Mouse (Mus musculus): ENCODE results near the gene Slc24a3. TPM values are rescaled to one million over a fixed set of nuclear protein-coding genes. Genes with fewer than 3 reads are reported as not detected.

Slc24a3 gene
- polyA plus RNA-seq, 1 experiment, result 66.1 TPM

- peaks cover 10% of the 10 kb centered on the region for H3K36me3 ChIP-seq (replicated peaks; ENCODE audit: low read length)
- H3K27me3 ChIP-seq (replicated peaks), result no peaks in the 10 kb centered on the region
- H3K4me3 ChIP-seq (replicated peaks), result no peak overlapping the region
- no peaks in the 10 kb centered on the region for H3K9me3 ChIP-seq
- TF ChIP-seq GATA1 (IDR thresholded peaks at IDR 0.05; ENCODE audit: borderline replicate concordance, low read length), result no peak
- TF ChIP-seq FLI1 (IDR thresholded peaks at IDR 0.05; ENCODE audit: low read length), result no peak
- H3K4me1 ChIP-seq, result peaks cover 23% of the 10 kb centered on the region
Measured at GRCm38 (mm10) chr2:145333466-145333865, 165.9 kb downstream of the Slc24a3 start.

- no peak for TF ChIP-seq FLI1 (IDR thresholded peaks at IDR 0.05; ENCODE audit: low read length)
- TF ChIP-seq GATA1 (IDR thresholded peaks at IDR 0.05; ENCODE audit: borderline replicate concordance, low read length), result no peak
- Histone ChIP-seq H3K4me3 (replicated peaks) (no peak overlapping the region), H3K27me3 (replicated peaks) (no peaks in the 10 kb centered on the region), H3K4me1 (peaks cover 5% of the 10 kb centered on the region; the same call in 1 of the 2 replicates), H3K36me3 (replicated peaks; ENCODE audit: low read length) (peaks cover 2% of the 10 kb centered on the region), H3K9me3 (no peaks in the 10 kb centered on the region)
Measured at GRCm38 (mm10) chr2:145336406-145336805, 168.9 kb downstream of the Slc24a3 start.

- Histone ChIP-seq H3K27me3 (replicated peaks) (no peaks in the 10 kb centered on the region), H3K4me1 (peaks cover 20% of the 10 kb centered on the region), H3K9me3 (no peaks in the 10 kb centered on the region), H3K4me3 (replicated peaks) (no peak overlapping the region), H3K36me3 (replicated peaks; ENCODE audit: low read length) (peaks cover 9% of the 10 kb centered on the region)
- TF ChIP-seq FLI1 (IDR thresholded peaks at IDR 0.05; ENCODE audit: low read length), result no peak
- TF ChIP-seq GATA1 (IDR thresholded peaks at IDR 0.05; ENCODE audit: borderline replicate concordance, low read length), result no peak
Measured at GRCm38 (mm10) chr2:145340816-145341215, 173.3 kb downstream of the Slc24a3 start.

- peaks cover 10% of the 10 kb centered on the region for H3K36me3 ChIP-seq (replicated peaks; ENCODE audit: low read length)
- H3K4me3 ChIP-seq (replicated peaks), result no peak overlapping the region
- TF ChIP-seq GATA1 (IDR thresholded peaks at IDR 0.05; ENCODE audit: borderline replicate concordance, low read length) (no peak), FLI1 (IDR thresholded peaks at IDR 0.05; ENCODE audit: low read length) (no peak)
- H3K27me3 ChIP-seq (replicated peaks), result no peaks in the 10 kb centered on the region
- H3K9me3 ChIP-seq, result no peaks in the 10 kb centered on the region
- peaks cover 27% of the 10 kb centered on the region for H3K4me1 ChIP-seq
Measured at GRCm38 (mm10) chr2:145342956-145343355, 175.4 kb downstream of the Slc24a3 start.

DNA sequence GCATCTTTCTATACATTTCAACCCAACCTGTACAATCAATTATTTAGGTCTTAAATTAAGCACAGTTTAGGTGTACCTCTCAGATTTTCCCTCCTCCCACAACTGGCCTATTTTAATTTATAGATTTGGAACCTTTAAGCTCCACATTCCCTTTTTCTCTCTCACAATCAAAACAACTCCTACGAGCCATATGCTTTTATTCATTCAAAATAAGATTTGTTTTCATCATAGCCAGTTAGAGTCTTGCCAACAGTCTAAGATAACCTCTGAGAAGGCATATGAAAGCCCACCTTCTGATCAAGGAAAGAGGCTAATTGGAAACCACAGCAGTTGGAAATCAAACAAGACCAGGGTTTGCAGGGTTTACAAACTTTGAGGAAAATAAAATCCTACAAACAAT, 177.0 kb downstream of the Slc24a3 start:
- Histone ChIP-seq H3K9me3 (no peaks in the 10 kb centered on the region), H3K27me3 (replicated peaks) (no peaks in the 10 kb centered on the region), H3K4me1 (peaks cover 27% of the 10 kb centered on the region), H3K4me3 (replicated peaks) (no peak overlapping the region), H3K36me3 (replicated peaks; ENCODE audit: low read length) (peaks cover 11% of the 10 kb centered on the region)
- TF ChIP-seq GATA1 (IDR thresholded peaks at IDR 0.05; ENCODE audit: borderline replicate concordance, low read length) (no peak), FLI1 (IDR thresholded peaks at IDR 0.05; ENCODE audit: low read length) (no peak)

DNA sequence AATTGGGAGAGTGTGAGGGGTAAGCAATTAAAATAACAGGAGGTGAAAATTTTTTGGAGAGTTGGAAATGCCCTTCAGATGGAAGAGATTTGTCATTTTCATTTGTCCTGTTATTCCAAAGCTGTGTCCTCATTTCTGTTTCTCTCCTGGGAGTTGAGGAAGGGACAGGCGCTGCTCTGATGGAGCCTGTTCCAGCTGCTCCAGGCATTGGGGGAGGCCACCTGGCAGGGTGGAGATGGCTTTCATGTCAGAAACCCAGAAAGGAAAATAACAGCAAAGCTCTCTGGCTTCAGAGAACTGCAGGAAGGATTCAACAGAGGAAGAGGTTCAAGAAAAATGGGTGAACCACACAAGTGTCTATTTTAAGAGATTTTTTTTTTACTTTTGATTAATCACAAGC, 186.2 kb downstream of the Slc24a3 start:
- peaks cover 24% of the 10 kb centered on the region for H3K4me1 ChIP-seq
- H3K9me3 ChIP-seq, result no peaks in the 10 kb centered on the region
- no peaks in the 10 kb centered on the region for H3K27me3 ChIP-seq (replicated peaks)
- H3K36me3 ChIP-seq (replicated peaks; ENCODE audit: low read length), result peaks cover 7% of the 10 kb centered on the region
- no peak overlapping the region for H3K4me3 ChIP-seq (replicated peaks)
- TF ChIP-seq FLI1 (IDR thresholded peaks at IDR 0.05; ENCODE audit: low read length), result no peak
- TF ChIP-seq GATA1 (IDR thresholded peaks at IDR 0.05; ENCODE audit: borderline replicate concordance, low read length), result no peak

DNA sequence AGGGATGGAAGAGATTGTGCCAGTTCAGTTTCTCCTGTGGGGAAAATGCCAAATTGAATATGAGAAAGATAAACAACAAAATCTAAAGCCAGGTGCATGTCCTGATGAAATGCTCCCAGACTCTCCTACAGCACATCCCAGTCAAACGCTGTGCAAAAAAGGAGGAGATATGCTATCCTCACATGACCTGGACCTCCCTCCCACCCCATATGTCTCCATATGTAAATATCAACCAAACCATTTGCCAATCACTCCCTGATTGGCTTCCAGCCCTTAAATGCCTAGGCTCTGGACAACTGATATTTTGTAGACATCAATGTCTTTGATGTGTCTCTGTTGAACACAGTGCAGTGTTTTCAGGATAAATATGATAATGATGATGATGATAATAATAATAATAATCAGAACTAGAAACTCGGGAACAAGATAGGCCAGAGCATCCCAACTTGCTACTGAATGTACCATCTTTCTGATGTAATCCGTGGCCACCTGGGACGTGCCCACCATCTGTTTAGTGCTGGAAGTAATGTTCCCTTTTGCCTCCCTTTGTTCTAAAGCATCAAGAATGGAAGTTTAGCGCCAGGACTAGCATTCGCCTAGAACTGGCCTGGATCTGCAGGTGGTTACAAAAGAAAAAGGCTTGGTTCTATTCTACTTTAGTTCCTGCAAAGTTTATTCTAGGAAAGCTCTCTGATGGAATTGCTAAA, 190.8 kb downstream of the Slc24a3 start:
- H3K4me1 ChIP-seq, result peaks cover 12% of the 10 kb centered on the region; the same call in 1 of the 2 replicates
- TF ChIP-seq GATA1 (IDR thresholded peaks at IDR 0.05; ENCODE audit: borderline replicate concordance, low read length) (no peak), FLI1 (IDR thresholded peaks at IDR 0.05; ENCODE audit: low read length) (no peak)
- no peaks in the 10 kb centered on the region for H3K9me3 ChIP-seq
- H3K4me3 ChIP-seq (replicated peaks), result no peak overlapping the region
- H3K36me3 ChIP-seq (replicated peaks; ENCODE audit: low read length), result no peaks in the 10 kb centered on the region
- no peaks in the 10 kb centered on the region for H3K27me3 ChIP-seq (replicated peaks)

DNA sequence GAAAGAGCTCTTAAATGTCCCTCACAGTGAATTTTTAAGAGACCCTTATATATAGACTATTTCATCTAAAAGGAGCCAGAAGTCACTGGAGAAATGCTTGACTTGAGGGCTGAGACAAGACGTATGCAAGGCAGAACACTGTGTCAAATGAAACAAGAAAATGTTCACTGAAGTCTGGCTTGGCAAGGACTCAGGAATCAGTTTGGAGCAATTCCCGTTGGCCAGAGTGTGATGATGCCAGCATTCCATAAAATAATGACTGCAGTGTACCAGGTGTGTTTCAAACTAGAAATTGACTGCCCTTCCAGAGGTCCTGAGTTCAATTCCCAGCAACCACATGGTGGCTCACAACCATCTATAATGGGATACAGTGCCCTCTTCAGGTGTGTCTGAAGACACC, 196.1 kb downstream of the Slc24a3 start:
- Histone ChIP-seq H3K9me3 (no peaks in the 10 kb centered on the region), H3K4me3 (replicated peaks) (no peak overlapping the region), H3K36me3 (replicated peaks; ENCODE audit: low read length) (peaks cover 4% of the 10 kb centered on the region), H3K4me1 (peaks cover 48% of the 10 kb centered on the region), H3K27me3 (replicated peaks) (no peaks in the 10 kb centered on the region)
- TF ChIP-seq FLI1 (IDR thresholded peaks at IDR 0.05; ENCODE audit: low read length) (no peak), GATA1 (IDR thresholded peaks at IDR 0.05; ENCODE audit: borderline replicate concordance, low read length) (no peak)

DNA sequence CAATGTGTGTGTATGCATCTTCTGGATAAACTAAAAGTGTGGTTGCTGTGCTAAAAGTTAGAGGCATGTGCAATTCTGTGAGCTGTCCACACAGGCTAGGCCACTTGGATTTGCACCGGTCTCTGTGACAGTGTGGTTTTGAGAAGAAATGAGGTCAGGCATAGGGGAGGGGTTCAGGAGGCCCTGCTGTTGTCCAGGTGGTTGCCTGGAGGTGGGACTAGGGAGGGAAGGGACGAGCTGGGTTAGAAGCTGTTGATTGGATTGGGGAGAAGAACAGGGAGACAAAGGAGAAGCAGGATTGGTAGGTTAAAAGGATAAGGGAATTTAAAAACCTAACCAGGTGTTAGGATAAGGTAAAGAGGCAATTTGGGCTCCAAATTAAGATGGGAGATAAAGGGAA, 201.1 kb downstream of the Slc24a3 start:
- TF ChIP-seq GATA1 (IDR thresholded peaks at IDR 0.05; ENCODE audit: borderline replicate concordance, low read length), result no peak
- TF ChIP-seq FLI1 (IDR thresholded peaks at IDR 0.05; ENCODE audit: low read length), result no peak
- peaks cover 6% of the 10 kb centered on the region for H3K36me3 ChIP-seq (replicated peaks; ENCODE audit: low read length)
- no peaks in the 10 kb centered on the region for H3K9me3 ChIP-seq
- H3K4me3 ChIP-seq (replicated peaks), result no peak overlapping the region
- no peaks in the 10 kb centered on the region for H3K27me3 ChIP-seq (replicated peaks)
- H3K4me1 ChIP-seq, result peaks cover 93% of the 10 kb centered on the region

DNA sequence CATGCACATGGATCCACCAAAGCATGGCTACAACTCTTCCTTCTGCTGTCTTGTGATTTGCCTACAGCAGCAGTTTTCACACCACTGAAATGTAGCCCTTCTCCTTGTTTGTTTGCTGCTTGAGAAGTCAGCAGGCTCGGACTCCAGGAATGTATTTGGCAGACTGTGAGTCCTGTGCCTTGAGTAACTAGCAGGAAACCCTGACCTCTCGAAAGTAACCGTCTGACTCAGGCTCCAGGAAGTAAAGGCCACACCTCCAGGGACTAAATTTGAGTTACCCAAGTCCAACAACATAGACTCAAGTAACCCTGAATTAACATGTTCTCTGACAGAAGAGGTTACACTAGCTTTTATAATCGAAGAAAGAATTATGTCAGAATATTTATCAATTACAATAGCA, 203.2 kb downstream of the Slc24a3 start:
- Histone ChIP-seq H3K36me3 (replicated peaks; ENCODE audit: low read length) (peaks cover 6% of the 10 kb centered on the region), H3K4me1 (peaks cover 88% of the 10 kb centered on the region), H3K9me3 (no peaks in the 10 kb centered on the region), H3K27me3 (replicated peaks) (no peaks in the 10 kb centered on the region), H3K4me3 (replicated peaks) (peak overlapping the region; percentile 35)
- TF ChIP-seq FLI1 (IDR thresholded peaks at IDR 0.05; ENCODE audit: low read length), result no peak
- no peak for TF ChIP-seq GATA1 (IDR thresholded peaks at IDR 0.05; ENCODE audit: borderline replicate concordance, low read length)
